Mouse (Mus musculus) CH12.LX (cell line): ENCODE measurements around the gene Zbtb9.

Experiments
- BHLHE40 ChIP-seq: IDR thresholded peaks from 2 replicates; pipeline ENCODE4 v1.6.1; 2011; ENCODE audit warnings: mild to moderate bottlenecking, low read depth, low read length, improper control_type of control experiment
- CHD2 ChIP-seq: IDR thresholded peaks from 2 replicates; pipeline ENCODE4 v1.6.1; 2011; ENCODE audit warnings: low read length, improper control_type of control experiment
- CTCF ChIP-seq, 2 experiments: IDR thresholded peaks in 1 of 2; conservative IDR thresholded peaks in 1 of 2; 2 replicates each; pipeline ENCODE4 v1.5.1; 2011 to 2012; ENCODE audit warnings: low read depth in 2 of 2, low read length in 2 of 2, improper control_type of control experiment in 1 of 2, inconsistent platforms in 1 of 2, mild to moderate bottlenecking in 1 of 2, moderate library complexity in 1 of 2
- E2F4 ChIP-seq: IDR thresholded peaks from 2 replicates; pipeline ENCODE4 v1.6.1; 2011; ENCODE audit warnings: low read depth, low read length, improper control_type of control experiment; ENCODE audit not compliant: insufficient replicate concordance
- ELF1 ChIP-seq: IDR thresholded peaks from 2 replicates; pipeline ENCODE4 v1.6.1; 2014; ENCODE audit warnings: low read depth, mild to moderate bottlenecking, inconsistent platforms, low read length, improper control_type of control experiment
- EP300 ChIP-seq: IDR thresholded peaks from 2 replicates; pipeline ENCODE4 v1.6.1; 2011; ENCODE audit warnings: low read length, improper control_type of control experiment
- NELFE ChIP-seq: IDR thresholded peaks from 2 replicates; pipeline ENCODE4 v1.6.1; 2011; ENCODE audit warnings: low read depth, low read length, improper control_type of control experiment
- POLR2A ChIP-seq: IDR thresholded peaks from 2 replicates; pipeline ENCODE4 v1.6.1; 2011; ENCODE audit warnings: low read depth, mild to moderate bottlenecking, improper control_type of control experiment, low read length
- POLR2AphosphoS2 ChIP-seq: IDR thresholded peaks from 2 replicates; pipeline ENCODE4 v1.6.1; 2011; ENCODE audit warnings: low read depth, low read length, improper control_type of control experiment
- RAD21 ChIP-seq: IDR thresholded peaks from 2 replicates; pipeline ENCODE4 v1.6.1; 2011; ENCODE audit warnings: low read depth, mild to moderate bottlenecking, low read length, improper control_type of control experiment, moderate library complexity
- SIN3A ChIP-seq: IDR thresholded peaks from 2 replicates; pipeline ENCODE4 v1.6.1; 2012; ENCODE audit warnings: low read length, improper control_type of control experiment, inconsistent platforms
- TBP ChIP-seq: conservative IDR thresholded peaks from 2 replicates; pipeline ENCODE4 v1.6.1; 2011; ENCODE audit warnings: low read depth, low read length, improper control_type of control experiment
- TCF12 ChIP-seq: IDR thresholded peaks from 2 replicates; pipeline ENCODE4 v1.6.1; 2014; ENCODE audit warnings: low read depth, mild to moderate bottlenecking, inconsistent platforms, low read length, improper control_type of control experiment
- USF1 ChIP-seq: IDR thresholded peaks from 2 replicates; pipeline ENCODE4 v1.6.1; 2014; ENCODE audit warnings: low read depth, mild to moderate bottlenecking, inconsistent platforms, low read length, improper control_type of control experiment

GRCm38 (mm10) chr17:26972107-26972506 lies 860 bp upstream of the Zbtb9 start:
- TF ChIP-seq CTCF (conservative IDR thresholded peaks at IDR 0.05 in 1 of 2, IDR thresholded peaks at IDR 0.05 in 1 of 2; ENCODE audit: low read depth in 2 of 2, low read length in 2 of 2) (no peak), USF1 (no peak), POLR2AphosphoS2 (no peak), TBP (no peak), E2F4 (no peak), BHLHE40 (no peak), SIN3A (no peak), TCF12 (no peak), POLR2A (no peak), ELF1 (no peak), NELFE (no peak), EP300 (no peak), CHD2 (no peak), RAD21 (no peak)
